Mouse (Mus musculus) kidney, postnatal 0 days (tissue): Measurements from ENCODE around the gene Krt72. TPM values are rescaled to one million over a fixed set of nuclear protein-coding genes. Genes with fewer than 3 reads are reported as not detected.

ENCODE experiments used
- ATAC-seq: fragments of 200-750 bp; cut with Nextera tagmentation; replicated peaks from 2 replicates; pipeline ENCODE4 v1.8.0; 2017; ENCODE audit warnings: low read depth, moderate number of reproducible peaks, moderate TSS enrichment, moderate library complexity; ENCODE audit not compliant: low FRiP score
- DNase-seq: peaks from one replicate; pipeline ENCODE4 v3.0.0-alpha.2; 2016; ENCODE audit warnings: low spot score
- H3K27ac ChIP-seq: fragments of 300-500 bp; sonication (generic); 2 replicates; pipeline ENCODE4 v1.5.1; 2014; ENCODE audit warnings: mild to moderate bottlenecking
- H3K27me3 ChIP-seq: fragments of 300-500 bp; sonication (generic); 2 replicates; pipeline ENCODE4 v1.6.1; 2014; ENCODE audit warnings: low read length, mixed read lengths; ENCODE audit not compliant: insufficient read depth
- H3K36me3 ChIP-seq: fragments of 300-500 bp; sonication (generic); 2 replicates; pipeline ENCODE4 v1.6.1; 2014; ENCODE audit warnings: low read length, mixed read lengths; ENCODE audit not compliant: insufficient read depth
- H3K4me1 ChIP-seq: fragments of 300-500 bp; sonication (generic); replicated peaks from 2 replicates; pipeline ENCODE4 v1.6.1; 2014; ENCODE audit warnings: antibody characterized with exemption, low read length, mixed read lengths; ENCODE audit not compliant: insufficient read depth
- H3K4me2 ChIP-seq: fragments of 300-500 bp; sonication (generic); 2 replicates; pipeline ENCODE4 v1.6.1; 2014; ENCODE audit warnings: mild to moderate bottlenecking, low read length, moderate library complexity, mixed read lengths
- H3K4me3 ChIP-seq: fragments of 300-500 bp; sonication (generic); replicated peaks from 2 replicates; pipeline ENCODE4 v1.5.1; 2014; ENCODE audit warnings: low read depth, low read length
- H3K9ac ChIP-seq: fragments of 300-500 bp; sonication (generic); 2 replicates; pipeline ENCODE4 v1.6.1; 2014; ENCODE audit warnings: low read depth, low read length
- H3K9me3 ChIP-seq: fragments of 300-500 bp; sonication (generic); replicated peaks from 2 replicates; pipeline ENCODE4 v1.6.1; 2016; ENCODE audit warnings: low read length, inconsistent platforms, mixed read lengths
- CTCF ChIP-seq: IDR thresholded peaks from 2 replicates; pipeline ENCODE4 v1.5.1; 2016; ENCODE audit warnings: antibody characterized with exemption, low read depth, mild to moderate bottlenecking, moderate library complexity
- WGBS: fragments of 180-500 bp; shearing (Covaris S2); extraction: QIAGEN DNeasy Blood & Tissue Kit; methylation state at CpG from one replicate; pipeline ENCODE4 v1.1.7; 2014; 5-methylcytosine and 5-hydroxymethylcytosine counted together
- polyA plus RNA-seq: library from polyadenylated mRNA; unstranded; fragments of >200 nt; fragmentation: Nextera tagmentation; extraction: Ambion mirVana; gene quantifications from 2 replicates; pipeline ENCODE4 v1.2.1, GENCODE M21; 2015

Gene Krt72
- polyA plus RNA-seq, 1 experiment from 2014 or later: not detected

GRCm38 (mm10) chr15:101803052-101803822 lies 17.0 kb upstream of the Krt72 start:
- DNase-seq: no peak
- Histone ChIP-seq H3K4me1 (no peaks in the 10 kb centered on the region), H3K9me3 (no peaks in the 10 kb centered on the region), H3K27me3 (no peaks in the 10 kb centered on the region), H3K27ac (no peak overlapping the region), H3K4me3 (no peak overlapping the region), H3K9ac (no peak overlapping the region), H3K4me2 (no peak overlapping the region), H3K36me3 (no peaks in the 10 kb centered on the region)
- no peak for TF ChIP-seq CTCF
- no peak for ATAC-seq
- WGBS: 78% methylated on average over 11 of the region's 11 CpGs

- H3K4me3 ChIP-seq: no peak within 1 kb of the TSS
- no peak for TF ChIP-seq CTCF
- no peak within 1 kb of the TSS for H3K27ac ChIP-seq
- H3K9me3 ChIP-seq: no peaks in the 10 kb centered on the region
- H3K36me3 ChIP-seq: no peaks in the 10 kb centered on the region
- ATAC-seq (no peak), DNase-seq (no peak)
- WGBS: 82% methylated on average over 6 of the region's 6 CpGs
- no peak within 1 kb of the TSS for H3K4me2 ChIP-seq
- no peak within 1 kb of the TSS for H3K9ac ChIP-seq
- no peaks in the 10 kb centered on the region for H3K27me3 ChIP-seq
- no peaks in the 10 kb centered on the region for H3K4me1 ChIP-seq
Observed at GRCm38 (mm10) chr15:101802296-101802835, 16.1 kb upstream of the Krt72 start, which contains the start of gene Krt73. Gene Krt73, minus strand, starts transcription at chr15:101802346.

GRCm38 (mm10) chr15:101790867-101791266 lies 4.6 kb upstream of the Krt72 start:
- Histone ChIP-seq H3K27ac (no peak overlapping the region), H3K9me3 (no peaks in the 10 kb centered on the region), H3K9ac (no peak overlapping the region), H3K4me3 (no peak overlapping the region), H3K4me1 (no peaks in the 10 kb centered on the region), H3K36me3 (no peaks in the 10 kb centered on the region), H3K4me2 (no peak overlapping the region), H3K27me3 (no peaks in the 10 kb centered on the region)
- WGBS: 6% methylated on average over 3 of the region's 3 CpGs
- TF ChIP-seq CTCF: no peak
- DNase-seq (no peak), ATAC-seq (no peak)

GRCm38 (mm10) chr15:101773420-101773819 lies 12.8 kb downstream of the Krt72 start:
- no peak for TF ChIP-seq CTCF
- H3K9ac ChIP-seq: no peak overlapping the region
- H3K4me1 ChIP-seq: no peaks in the 10 kb centered on the region
- H3K4me2 ChIP-seq: no peak overlapping the region
- no peak for DNase-seq
- H3K27me3 ChIP-seq: no peaks in the 10 kb centered on the region
- no peak overlapping the region for H3K4me3 ChIP-seq
- H3K9me3 ChIP-seq: no peaks in the 10 kb centered on the region
- H3K27ac ChIP-seq: no peak overlapping the region
- no peak for ATAC-seq
- WGBS: 72% methylated on average over 10 of the region's 10 CpGs
- no peaks in the 10 kb centered on the region for H3K36me3 ChIP-seq

- DNase-seq (peak; percentile 86), ATAC-seq (peak; percentile 59)
- H3K4me1 ChIP-seq: no peaks in the 10 kb centered on the region
- WGBS: 3% methylated on average over 5 of the region's 5 CpGs
- H3K36me3 ChIP-seq: no peaks in the 10 kb centered on the region
- peak; percentile 95 for TF ChIP-seq CTCF
- H3K27me3 ChIP-seq: no peaks in the 10 kb centered on the region
- H3K9ac ChIP-seq: no peak overlapping the region
- no peak overlapping the region for H3K4me3 ChIP-seq
- H3K27ac ChIP-seq: no peak overlapping the region
- no peak overlapping the region for H3K4me2 ChIP-seq
- H3K9me3 ChIP-seq: no peaks in the 10 kb centered on the region
Observed at GRCm38 (mm10) chr15:101772711-101773081, 13.6 kb downstream of the Krt72 start.

GRCm38 (mm10) chr15:101772080-101772710 lies 14.1 kb downstream of the Krt72 start:
- Histone ChIP-seq H3K27me3 (no peaks in the 10 kb centered on the region), H3K9ac (no peak overlapping the region), H3K9me3 (no peaks in the 10 kb centered on the region), H3K4me3 (no peak overlapping the region), H3K36me3 (no peaks in the 10 kb centered on the region), H3K4me1 (no peaks in the 10 kb centered on the region), H3K27ac (no peak overlapping the region), H3K4me2 (no peak overlapping the region)
- DNase-seq (peak; percentile 61), ATAC-seq (no peak)
- peak; percentile 65; the same call in 1 of the 2 replicates for TF ChIP-seq CTCF
- 72% methylated on average over 5 of the region's 5 CpGs for WGBS
